Mouse (Mus musculus) heart, embryonic 14.5 days (tissue): ENCODE results near the gene Dst. TPM values are rescaled to one million over a fixed set of nuclear protein-coding genes. Genes with fewer than 3 reads are reported as not detected.

Experiments used
- ATAC-seq: fragments of 200-750 bp; cut with Nextera tagmentation; 2 replicates; pipeline ENCODE4 v1.8.0; 2017; ENCODE audit warnings: low read depth, moderate TSS enrichment; ENCODE audit not compliant: insufficient number of reproducible peaks, insufficient read depth, low FRiP score
- H3K27ac ChIP-seq, 2 experiments: fragments of 200-500 bp in 1 of 2; fragments of 300-500 bp in 1 of 2; sonication (generic) in 1 of 2; replicated peaks in 1 of 2; 2 replicates each; pipeline ENCODE4 v1.5.1; 2012 to 2014; ENCODE audit warnings: low read depth in 2 of 2, low read length in 2 of 2, control low read depth in 1 of 2, mild to moderate bottlenecking in 1 of 2, mixed read lengths in 1 of 2; ENCODE audit not compliant: control insufficient read depth in 1 of 2, insufficient read depth in 1 of 2
- H3K27me3 ChIP-seq: fragments of 300-500 bp; sonication (generic); 2 replicates; pipeline ENCODE4 v1.6.1; 2014; ENCODE audit warnings: mild to moderate bottlenecking, low read length, control low read depth; ENCODE audit not compliant: control insufficient read depth, insufficient read depth
- H3K36me3 ChIP-seq: fragments of 300-500 bp; sonication (generic); 2 replicates; pipeline ENCODE4 v1.6.1; 2014; ENCODE audit warnings: mild to moderate bottlenecking, control low read depth, low read length, mixed read lengths; ENCODE audit not compliant: control insufficient read depth, insufficient read depth
- H3K4me1 ChIP-seq, 2 experiments: fragments of 200-500 bp in 1 of 2; fragments of 300-500 bp in 1 of 2; sonication (generic) in 1 of 2; 2 replicates each; pipeline ENCODE4 v1.6.1; 2012 to 2014; ENCODE audit warnings: low read length in 2 of 2, control low read depth in 1 of 2, mixed read lengths in 1 of 2; ENCODE audit not compliant: control insufficient read depth in 2 of 2, insufficient read depth in 2 of 2
- H3K4me2 ChIP-seq: fragments of 300-500 bp; sonication (generic); 2 replicates; pipeline ENCODE4 v1.6.1; 2014; ENCODE audit warnings: mild to moderate bottlenecking, low read length
- H3K4me3 ChIP-seq, 2 experiments: fragments of 200-500 bp in 1 of 2; fragments of 300-500 bp in 1 of 2; sonication (generic) in 1 of 2; 2 replicates each; pipeline ENCODE4 v1.5.1; 2012 to 2014; ENCODE audit warnings: low read length in 2 of 2, mild to moderate bottlenecking in 2 of 2, control low read depth in 1 of 2, low read depth in 1 of 2, moderate library complexity in 1 of 2; ENCODE audit not compliant: control insufficient read depth in 1 of 2, insufficient read depth in 1 of 2
- H3K9ac ChIP-seq: fragments of 300-500 bp; sonication (generic); 2 replicates; pipeline ENCODE4 v1.6.1; 2014; ENCODE audit warnings: mild to moderate bottlenecking, low read length
- H3K9me3 ChIP-seq: fragments of 300-500 bp; sonication (generic); 2 replicates; pipeline ENCODE4 v1.6.1; 2016; ENCODE audit warnings: low read length, control low read depth; ENCODE audit not compliant: control insufficient read depth
- WGBS: fragments of 180-500 bp; shearing (Covaris S2); extraction: QIAGEN DNeasy Blood & Tissue Kit; methylation state at CpG from one replicate; pipeline ENCODE4 v1.1.7; 2014; 5-methylcytosine and 5-hydroxymethylcytosine counted together
- polyA plus RNA-seq: library from polyadenylated mRNA; unstranded; fragments of >200 nt; fragmentation: Nextera tagmentation; extraction: Ambion mirVana; gene quantifications from 2 replicates; pipeline ENCODE4 v1.2.1, GENCODE M21; 2014

The Dst gene
- polyA plus RNA-seq, 1 experiment from 2014 or later = 38.6 TPM

DNA sequence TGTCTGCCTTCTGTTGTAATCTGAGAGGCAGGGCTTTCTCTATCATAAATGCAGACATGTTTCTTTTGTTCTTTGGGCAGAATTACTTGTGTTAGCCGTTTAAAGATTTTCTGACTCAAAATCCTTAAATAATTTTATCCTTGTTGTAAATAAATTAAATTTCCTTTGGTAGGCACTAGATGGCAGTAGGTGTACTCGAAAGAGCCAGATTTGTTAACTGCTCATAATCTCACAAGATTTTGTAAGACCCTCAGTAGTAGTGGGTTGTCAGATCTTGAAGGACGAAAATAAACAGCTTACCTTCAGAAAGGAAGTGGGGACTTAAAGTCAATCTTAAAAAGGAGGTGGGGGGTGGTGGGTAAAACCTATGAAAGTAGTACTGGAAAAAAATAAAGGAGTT is 209.7 kb downstream of the Dst start:
- Histone ChIP-seq H3K36me3 (peaks cover 7% of the 10 kb centered on the region), H3K9me3 (no peaks in the 10 kb centered on the region), H3K4me2 (no peak overlapping the region), H3K4me3 (no peak overlapping the region), H3K27me3 (no peaks in the 10 kb centered on the region), H3K4me1 (peaks cover 24 to 47% of the 10 kb centered on the region in 2 experiments), H3K9ac (no peak overlapping the region), H3K27ac (no peak overlapping the region)
- ATAC-seq = no peak
- WGBS = 27% methylated on average over 3 of the region's 3 CpGs

DNA sequence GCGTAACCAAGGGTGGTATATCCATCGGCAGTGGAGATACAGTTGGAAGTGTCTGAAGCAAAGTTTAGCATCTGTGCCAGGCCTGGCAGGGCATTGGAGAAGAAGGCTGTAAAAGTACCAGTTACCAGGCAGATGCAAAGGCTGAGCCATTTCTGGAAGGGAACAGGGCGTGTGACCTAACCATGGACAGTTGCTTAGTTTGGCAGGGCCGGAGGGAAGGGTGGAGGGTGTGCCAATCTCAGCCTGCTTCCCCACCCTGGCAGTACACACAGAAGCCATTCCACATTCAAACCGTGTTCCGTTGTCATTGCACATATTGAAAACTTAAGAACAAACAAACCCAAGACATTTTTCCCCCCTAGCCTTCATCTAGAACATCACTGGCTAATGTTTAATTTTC is 212.0 kb downstream of the Dst start:
- H3K27ac ChIP-seq = peak overlapping the region in 1 of 2 experiments; percentile 93; a peak in 2 of 4 replicates
- H3K4me2 ChIP-seq = no peak overlapping the region
- H3K36me3 ChIP-seq = no peaks in the 10 kb centered on the region
- 77% methylated on average over 6 of the region's 6 CpGs for WGBS
- ATAC-seq = no peak
- H3K4me1 ChIP-seq = peaks cover 34 to 68% of the 10 kb centered on the region in 2 experiments
- peak overlapping the region; percentile 71; the same call in 1 of the 2 replicates for H3K9ac ChIP-seq
- no peak overlapping the region for H3K4me3 ChIP-seq
- no peaks in the 10 kb centered on the region for H3K9me3 ChIP-seq
- H3K27me3 ChIP-seq = no peaks in the 10 kb centered on the region

DNA sequence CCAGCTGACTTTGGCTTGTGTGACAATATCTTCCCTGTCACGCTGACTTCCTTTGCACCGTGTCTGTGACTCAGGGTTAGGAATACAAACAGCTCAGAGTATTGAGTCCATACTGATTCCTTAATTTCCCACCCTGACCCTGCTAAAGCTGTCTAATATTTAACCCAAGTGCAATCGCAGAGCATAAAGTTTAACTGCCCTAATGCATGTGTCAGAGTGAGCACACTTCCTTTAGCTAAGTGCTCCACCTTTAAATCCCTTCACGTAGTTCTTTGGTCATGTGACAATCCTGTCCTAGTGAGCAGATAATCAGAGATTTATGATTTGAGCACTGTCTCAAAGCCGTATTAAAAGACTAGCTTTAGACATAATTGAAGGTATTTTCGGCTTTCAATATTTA is 212.6 kb downstream of the Dst start:
- Histone ChIP-seq H3K4me1 (peaks cover 36 to 65% of the 10 kb centered on the region in 2 experiments), H3K4me2 (peak overlapping the region; percentile 74), H3K27ac (peak overlapping the region; percentile 32 to 93; a peak in 2 of 4 replicates), H3K27me3 (no peaks in the 10 kb centered on the region), H3K4me3 (peak overlapping the region in 1 of 2 experiments; percentile 36; a peak in 2 of 4 replicates), H3K9me3 (no peaks in the 10 kb centered on the region), H3K9ac (peak overlapping the region; percentile 71), H3K36me3 (no peaks in the 10 kb centered on the region)
- WGBS = 48% methylated on average over 6 of the region's 6 CpGs
- ATAC-seq = no peak

DNA sequence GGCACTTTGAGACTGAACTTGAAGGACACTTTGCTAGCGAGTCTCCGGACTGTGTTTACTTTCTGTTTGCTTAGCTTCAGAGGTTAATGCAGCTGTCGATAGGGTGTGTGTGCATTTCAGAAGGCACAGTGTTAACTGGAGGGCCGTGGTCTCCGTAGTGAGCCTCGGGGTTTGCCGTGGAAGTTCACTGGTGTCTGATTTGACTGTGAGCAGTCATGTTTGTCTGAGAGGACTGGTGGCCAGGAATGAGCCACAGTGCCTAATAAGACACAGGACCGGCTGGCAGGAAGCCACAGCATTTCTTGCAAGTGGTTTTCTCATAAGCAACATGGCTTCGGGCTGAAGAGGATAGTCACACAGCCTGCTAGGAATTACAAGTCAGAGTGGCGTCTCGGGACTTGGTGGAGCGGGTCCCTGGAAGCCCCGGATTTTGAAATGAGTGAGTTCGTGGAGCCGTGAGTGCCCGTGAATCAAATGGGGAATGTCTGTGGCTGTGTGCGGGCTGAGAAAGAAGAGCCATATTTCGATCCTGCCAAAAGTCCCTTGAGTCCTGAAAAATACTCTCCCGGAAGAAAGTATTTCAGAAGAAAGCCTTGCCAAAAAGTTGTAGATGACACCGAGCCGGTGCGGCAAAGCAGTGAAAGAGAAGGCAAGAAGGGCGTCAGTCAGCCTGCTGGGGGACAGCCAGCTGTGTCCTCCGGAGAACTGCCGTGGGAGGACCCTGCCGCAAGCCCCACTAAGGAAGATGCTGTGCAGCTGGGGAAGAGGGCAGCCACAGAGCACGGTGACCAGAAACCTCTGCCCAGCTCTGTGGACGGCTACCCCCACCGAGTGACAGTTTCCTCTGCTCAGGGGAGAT is 213.4 kb downstream of the Dst start:
- Histone ChIP-seq H3K9ac (peak overlapping the region; percentile 71), H3K36me3 (no peaks in the 10 kb centered on the region), H3K27ac (peak overlapping the region; percentile 85 to 93), H3K4me3 (peak overlapping the region; percentile 34 to 36), H3K4me1 (peaks cover 36 to 57% of the 10 kb centered on the region in 2 experiments), H3K9me3 (no peaks in the 10 kb centered on the region), H3K4me2 (peak overlapping the region; percentile 74), H3K27me3 (no peaks in the 10 kb centered on the region)
- ATAC-seq = 0 out of 2 replicates have a peak, but pooled peaks have one; percentile 11
- 47% methylated on average over 29 of the region's 29 CpGs for WGBS

DNA sequence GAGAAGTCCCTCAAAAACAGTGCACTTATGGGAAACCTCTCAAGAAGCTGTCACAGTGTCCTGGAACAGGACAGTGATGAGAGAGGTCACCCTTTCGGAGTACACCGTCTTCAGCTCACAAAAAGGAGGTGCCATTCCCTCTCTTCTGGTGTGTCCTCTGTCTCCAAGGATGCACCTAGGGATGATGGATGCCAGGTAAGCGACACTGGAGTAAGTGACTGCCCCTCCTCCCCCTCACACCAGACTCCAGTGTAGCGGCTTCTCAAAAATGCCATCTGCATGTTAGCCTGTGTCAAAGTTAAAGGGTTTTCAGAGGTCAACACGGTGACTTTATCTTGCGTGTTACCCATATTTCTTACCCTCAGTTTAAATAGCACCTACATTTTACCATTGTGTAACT is 214.2 kb downstream of the Dst start:
- Histone ChIP-seq H3K4me3 (peak overlapping the region in 1 of 2 experiments; percentile 36; a peak in 1 of 4 replicates), H3K9me3 (no peaks in the 10 kb centered on the region), H3K27me3 (no peaks in the 10 kb centered on the region), H3K9ac (no peak overlapping the region; the same call in 1 of the 2 replicates), H3K27ac (peak overlapping the region in 1 of 2 experiments; percentile 93; a peak in 2 of 4 replicates), H3K4me1 (peaks cover 32 to 54% of the 10 kb centered on the region in 2 experiments), H3K36me3 (no peaks in the 10 kb centered on the region), H3K4me2 (peak overlapping the region; percentile 74)
- 64% methylated on average over 6 of the region's 6 CpGs for WGBS
- no peak for ATAC-seq

DNA sequence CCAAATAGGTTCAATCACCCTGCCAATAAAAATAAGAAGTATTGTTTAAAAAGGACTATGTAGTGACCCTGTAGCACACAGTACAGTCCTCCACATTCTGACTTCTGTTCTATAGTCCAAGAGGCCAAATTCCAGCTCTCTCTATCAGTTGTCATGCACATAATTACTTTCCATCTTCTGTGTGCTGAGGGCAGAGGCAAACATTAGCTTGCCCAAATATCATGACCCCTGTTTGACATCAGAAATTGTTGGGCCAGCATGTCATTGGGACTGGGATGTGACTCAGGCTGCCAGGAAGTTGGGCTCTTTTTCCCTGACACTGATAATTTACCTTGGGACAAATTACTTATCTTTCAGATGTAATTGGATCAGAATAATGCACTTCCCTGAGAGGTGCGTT is 214.9 kb downstream of the Dst start:
- WGBS = 28% methylated on average over 1 of the region's 1 CpGs
- Histone ChIP-seq H3K27ac (peak overlapping the region; percentile 78 to 84; a peak in 3 of 4 replicates), H3K27me3 (no peaks in the 10 kb centered on the region), H3K36me3 (no peaks in the 10 kb centered on the region), H3K9ac (peak overlapping the region; percentile 38; the same call in 1 of the 2 replicates), H3K9me3 (no peaks in the 10 kb centered on the region), H3K4me1 (peaks cover 36 to 61% of the 10 kb centered on the region in 2 experiments), H3K4me2 (peak overlapping the region; percentile 43), H3K4me3 (no peak overlapping the region)
- no peak for ATAC-seq

DNA sequence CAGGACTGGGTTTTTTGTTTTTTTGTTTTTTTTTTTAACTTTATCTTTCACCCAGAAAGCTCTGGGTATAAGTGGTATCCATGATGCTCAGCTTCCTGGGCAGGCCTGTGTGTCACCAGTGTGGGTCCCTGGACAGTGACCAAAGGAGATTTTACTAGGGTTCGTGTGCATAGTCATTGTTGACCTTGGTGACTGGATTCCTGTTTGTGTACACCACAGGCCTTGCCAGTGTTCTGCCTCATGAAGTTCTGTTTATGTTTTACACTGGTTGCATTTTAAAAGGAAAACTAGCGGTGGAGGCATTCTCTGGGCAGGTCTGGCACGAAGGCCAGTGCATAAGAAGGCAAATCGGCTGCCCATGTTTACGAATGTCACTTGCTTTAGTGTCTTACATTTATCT is 215.3 kb downstream of the Dst start:
- peak overlapping the region; percentile 38; the same call in 1 of the 2 replicates for H3K9ac ChIP-seq
- H3K27ac ChIP-seq = peak overlapping the region; percentile 78 to 84
- H3K36me3 ChIP-seq = no peaks in the 10 kb centered on the region
- H3K4me1 ChIP-seq = peaks cover 37 to 65% of the 10 kb centered on the region in 2 experiments
- H3K27me3 ChIP-seq = no peaks in the 10 kb centered on the region
- ATAC-seq = no peak
- WGBS = 64% methylated on average over 5 of the region's 5 CpGs
- H3K9me3 ChIP-seq = no peaks in the 10 kb centered on the region
- H3K4me2 ChIP-seq = peak overlapping the region; percentile 43
- no peak overlapping the region for H3K4me3 ChIP-seq
